Mouse (Mus musculus): Measurements from ENCODE around the gene Tmem189. TPM values are rescaled to one million over a fixed set of nuclear protein-coding genes. Genes with fewer than 3 reads are reported as not detected.
"Not testable (repeated sequence)": the region's sequence is repeated elsewhere in the genome, so short reads cannot be mapped to it uniquely, and the experiment has no call there.

Tmem189 gene
- total RNA-seq, 2 experiments from 2014 or later = 10.4 to 15.0 TPM

DNA sequence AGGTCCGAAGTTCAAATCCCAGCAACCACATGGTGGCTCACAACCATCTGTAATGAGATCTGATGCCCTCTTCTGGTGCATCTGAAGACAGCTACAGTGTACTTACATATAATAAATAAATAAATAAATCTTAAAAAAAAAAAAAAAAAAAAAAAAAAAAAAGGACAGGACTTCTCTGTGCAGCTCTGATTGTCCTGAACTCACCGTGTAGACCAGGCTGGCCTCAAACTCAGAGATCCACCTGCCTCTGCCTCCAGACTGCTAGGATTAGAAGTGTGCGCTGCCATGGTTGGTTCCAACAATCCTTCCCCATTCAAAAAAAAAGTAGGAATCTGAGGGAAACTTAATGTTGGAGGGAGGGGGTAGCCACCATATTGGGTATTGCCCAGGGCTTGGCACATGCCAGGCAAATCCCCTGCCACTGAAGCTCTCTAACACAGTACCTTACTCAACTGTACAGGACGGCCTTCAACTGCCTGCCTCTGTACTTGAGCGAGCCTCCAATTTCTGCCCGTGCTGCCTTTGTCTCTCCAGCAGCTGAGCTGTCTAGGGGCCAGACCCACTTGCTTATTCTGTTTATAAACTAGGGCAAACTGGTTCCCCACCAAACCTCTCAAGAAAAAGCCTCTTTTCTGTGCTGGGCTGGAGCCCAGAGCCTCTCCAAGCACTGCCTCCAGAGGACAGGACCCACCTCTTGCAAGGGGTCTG, 65.1 kb downstream of the Tmem189 start:
- DNase-seq (ENCODE audit: low spot score) = no peak

DNA sequence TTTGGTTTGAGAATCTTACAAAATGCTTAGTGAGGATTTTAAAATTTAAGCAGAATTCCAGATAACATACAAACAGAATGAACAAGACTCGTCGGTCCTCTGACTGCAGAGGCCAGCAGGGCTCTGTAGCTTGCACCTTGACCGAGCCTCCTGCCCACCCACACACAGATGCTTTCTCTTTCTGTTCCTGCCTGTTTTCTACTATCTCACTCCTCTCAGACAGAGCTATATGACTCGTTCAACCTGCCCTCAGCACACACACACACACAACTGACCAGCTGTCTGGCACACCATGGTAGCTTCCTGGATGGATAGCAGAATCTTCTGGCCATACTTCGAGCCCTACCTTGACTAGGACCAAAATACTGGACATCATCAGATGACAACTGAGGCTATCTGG, 66.7 kb downstream of the Tmem189 start:
- no peak for DNase-seq (ENCODE audit: low spot score)

DNA sequence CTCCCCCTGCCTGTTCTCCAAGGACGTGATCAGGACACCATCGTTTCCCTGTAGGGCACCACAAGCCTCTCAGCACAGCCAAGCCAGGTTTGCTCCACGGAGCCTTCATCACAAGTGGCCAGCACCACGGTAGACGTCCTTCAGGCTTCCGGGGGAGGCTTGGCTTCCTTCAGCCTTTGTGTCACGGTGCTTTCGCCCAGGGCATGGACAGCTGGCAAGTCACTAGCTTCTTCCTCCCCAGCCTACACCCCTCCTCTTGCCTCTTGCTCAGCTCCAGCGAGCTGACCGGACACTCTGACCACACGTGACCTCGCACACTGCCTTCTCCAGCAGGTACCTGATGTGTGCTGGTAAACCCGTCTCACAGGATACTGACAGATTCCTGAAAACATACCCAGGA, 67.3 kb downstream of the Tmem189 start:
- no peak for DNase-seq (ENCODE audit: low spot score)

DNA sequence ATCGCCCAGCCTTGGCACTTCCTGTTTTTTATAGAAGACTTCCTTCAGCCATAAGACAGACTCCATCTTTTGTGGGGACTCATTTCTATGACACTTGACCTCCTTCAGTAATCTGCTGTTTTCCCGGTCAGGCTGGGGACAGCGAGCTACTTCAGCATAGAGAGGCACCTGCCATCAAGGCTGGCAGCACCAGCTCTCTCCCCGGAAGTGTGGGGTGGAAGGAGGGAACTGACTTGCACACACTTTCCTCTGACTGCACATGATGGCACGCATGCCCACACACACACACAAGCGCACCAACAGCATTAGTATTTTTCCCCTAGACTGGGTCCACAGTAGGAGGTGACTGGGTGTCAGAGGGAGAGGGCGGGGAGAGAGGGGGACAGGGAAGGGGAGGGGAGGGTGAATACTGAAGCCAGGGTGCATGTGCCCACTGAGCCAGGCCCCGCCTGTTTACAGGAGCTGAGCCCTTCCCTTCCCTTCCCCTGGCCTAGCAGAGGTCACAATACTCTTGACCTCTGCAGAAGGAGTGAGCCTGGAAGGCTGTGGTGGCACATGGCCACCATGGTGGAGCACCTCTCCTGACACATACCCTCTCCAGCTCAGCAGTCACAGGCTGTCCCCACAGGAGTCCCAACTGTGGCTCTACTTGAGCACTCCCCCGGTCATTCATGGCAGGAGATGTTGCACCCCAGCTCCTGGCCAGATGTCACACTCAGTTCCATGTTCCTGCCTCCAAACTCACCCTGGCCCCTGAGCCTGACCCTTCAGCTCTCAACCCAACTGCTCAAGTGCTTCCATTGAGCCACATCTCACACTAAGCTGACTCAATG, 68.2 kb downstream of the Tmem189 start:
- DNase-seq (ENCODE audit: low spot score) = no peak

DNA sequence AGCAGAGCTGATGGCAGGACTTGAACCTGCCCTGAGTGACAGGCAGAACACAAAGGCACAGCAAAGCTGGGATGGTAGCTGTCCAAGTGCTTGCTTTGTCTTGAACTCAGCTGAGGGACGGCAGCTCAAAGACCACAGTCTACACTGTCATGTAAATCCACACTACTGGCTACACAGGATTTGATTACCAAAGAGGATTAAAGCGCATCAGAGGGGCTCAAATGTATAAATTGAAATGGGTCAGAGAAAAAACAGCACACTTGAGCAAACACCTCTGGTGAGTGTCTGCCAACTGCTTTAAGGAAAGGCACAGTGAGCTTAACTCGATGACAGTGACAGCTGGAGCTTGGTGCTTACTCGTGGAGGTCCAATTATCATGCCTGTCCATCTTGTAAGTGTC, 72.2 kb downstream of the Tmem189 start:
- no peak for DNase-seq (ENCODE audit: low spot score)

DNA sequence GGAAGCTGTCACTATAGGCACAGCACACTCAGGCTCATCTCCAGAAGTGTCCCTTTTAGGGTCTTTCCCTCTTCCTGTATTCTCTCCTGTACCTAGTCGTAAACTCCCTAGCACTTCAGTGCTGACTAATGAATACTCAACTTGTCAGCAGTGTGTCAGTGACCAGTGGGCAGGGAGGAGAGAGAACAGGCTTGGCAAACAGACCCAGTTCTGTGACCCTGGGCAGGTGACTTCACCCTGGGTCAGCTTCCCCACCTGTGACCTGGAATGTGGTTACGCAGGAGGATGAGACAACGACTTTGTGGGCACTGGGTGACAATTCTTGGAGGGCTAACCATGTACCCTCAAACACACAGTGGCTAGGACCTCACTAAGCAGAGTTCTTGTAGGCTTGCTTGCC, 72.6 kb downstream of the Tmem189 start:
- DNase-seq (ENCODE audit: low spot score) = no peak

DNA sequence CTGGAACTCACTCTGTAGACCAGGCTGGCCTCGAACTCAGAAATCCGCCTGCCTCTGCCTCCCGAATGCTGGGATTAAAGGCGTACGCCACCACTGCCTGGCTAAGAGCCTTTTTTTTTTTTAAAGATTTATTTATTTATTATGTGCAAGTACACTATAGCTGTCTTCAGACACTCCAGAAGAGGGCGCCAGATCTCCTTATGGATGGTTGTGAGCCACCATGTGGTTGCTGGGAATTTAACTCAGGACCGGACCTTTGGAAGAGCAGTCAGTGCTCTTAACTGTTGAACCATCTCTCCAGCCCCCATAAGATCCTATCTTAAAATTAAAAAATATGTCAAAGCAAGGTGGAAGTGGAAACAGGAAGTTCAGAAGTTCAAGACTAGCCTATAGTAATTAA, 76.3 kb downstream of the Tmem189 start:
- DNase-seq (ENCODE audit: low spot score) = not testable (repeated sequence)

DNA sequence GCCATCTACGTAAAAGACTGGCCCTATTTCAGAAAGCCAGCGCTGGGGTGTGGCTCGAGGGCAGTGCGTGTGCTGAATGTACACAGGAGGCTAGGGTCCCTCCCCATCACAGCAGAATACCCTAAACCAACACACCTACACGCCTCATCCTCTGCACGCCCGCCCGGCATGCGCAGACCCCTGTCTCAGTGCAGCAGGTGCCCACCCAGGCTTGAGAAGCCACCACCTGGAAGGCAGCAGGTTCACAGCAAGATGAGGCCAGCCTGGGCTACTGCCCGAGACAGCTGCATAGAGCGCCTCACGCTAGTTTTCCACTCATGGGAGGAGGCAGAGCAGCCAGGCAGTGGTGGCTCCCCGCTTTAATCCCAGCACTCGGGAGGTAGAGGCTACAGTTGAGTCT, 77.5 kb downstream of the Tmem189 start:
- DNase-seq (ENCODE audit: low spot score) = no peak

DNA sequence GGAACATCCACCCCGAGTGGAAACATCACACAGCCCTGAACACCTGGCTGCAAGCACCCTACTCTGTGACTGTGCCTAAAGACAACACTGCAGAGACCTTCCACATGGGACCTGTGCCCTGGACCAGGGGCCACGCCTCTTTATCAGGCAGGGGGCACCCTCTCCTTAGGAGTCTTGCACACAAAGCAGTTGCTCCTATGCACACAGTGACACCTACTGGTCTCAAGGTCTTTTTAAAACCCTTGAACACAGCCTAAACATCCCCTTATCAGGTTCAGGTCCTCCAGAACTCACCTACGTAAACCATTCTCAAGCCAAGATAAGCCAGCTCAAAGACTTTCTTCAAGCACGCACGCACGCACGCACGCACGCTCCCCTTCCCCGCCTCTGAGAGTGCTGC, 78.3 kb downstream of the Tmem189 start:
- no peak for DNase-seq (ENCODE audit: low spot score)

DNA sequence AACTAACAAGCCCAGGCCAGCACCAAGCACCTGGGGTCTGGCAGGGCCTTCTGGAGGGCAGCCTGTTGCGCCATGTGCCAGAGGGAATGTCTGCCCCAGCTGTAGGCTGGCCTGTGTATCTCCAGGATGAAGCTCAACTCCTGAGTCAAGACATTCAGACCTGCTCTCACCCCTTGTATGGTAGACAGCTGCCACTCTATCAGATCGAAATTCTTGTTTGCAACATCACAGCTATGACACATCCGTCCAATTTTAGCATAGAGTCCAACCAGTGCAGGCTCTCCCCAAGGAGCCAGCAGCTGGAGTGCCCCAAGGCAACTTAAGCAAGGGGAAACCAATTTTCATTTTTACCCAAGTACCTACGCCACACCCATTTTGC, 82.9 kb downstream of the Tmem189 start:
- no peak for DNase-seq (ENCODE audit: low spot score)

DNA sequence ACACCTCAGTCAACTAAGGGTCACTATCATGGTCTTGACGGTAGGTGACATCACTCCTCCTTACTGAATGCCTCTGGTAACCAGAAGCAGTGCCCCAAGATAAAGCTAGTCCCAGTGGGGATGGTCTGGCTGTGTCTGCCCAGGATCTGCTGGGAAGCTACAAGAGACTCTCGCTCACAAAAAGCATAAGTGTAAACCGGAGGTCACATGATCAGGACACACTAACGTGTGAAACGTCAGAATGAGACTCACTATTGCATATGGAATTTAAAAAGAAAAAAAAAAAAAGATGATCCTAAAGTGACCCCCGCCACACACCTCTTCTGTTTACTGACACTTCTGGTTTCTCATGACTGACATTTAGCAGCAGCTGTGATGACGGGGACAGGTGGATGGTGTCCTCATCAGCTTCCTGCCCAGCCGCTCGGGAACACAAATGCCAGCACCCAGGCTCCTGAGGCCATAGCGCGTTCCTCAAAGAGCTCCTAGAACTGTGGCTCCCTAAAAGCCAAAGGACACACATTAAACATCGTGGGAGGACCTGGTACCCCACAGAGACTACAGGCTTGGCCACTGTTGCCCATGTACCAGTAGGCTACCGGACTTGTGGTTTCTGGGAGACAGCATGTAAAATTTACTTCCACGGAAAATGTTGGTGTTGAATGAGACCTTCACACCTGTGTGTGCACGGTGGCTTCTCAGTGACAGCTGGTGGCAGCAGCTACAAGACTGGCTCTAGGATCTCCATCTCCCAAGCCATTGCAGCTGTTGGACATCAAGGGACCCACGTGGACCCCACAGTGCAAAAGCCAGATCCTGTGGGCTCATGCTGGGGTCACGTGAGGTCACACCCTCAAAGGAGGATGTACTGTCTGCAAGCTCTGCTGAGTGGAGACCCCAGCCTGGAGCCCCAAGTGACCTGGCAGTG, 83.5 kb downstream of the Tmem189 start:
- no peak for DNase-seq (ENCODE audit: low spot score)

DNA sequence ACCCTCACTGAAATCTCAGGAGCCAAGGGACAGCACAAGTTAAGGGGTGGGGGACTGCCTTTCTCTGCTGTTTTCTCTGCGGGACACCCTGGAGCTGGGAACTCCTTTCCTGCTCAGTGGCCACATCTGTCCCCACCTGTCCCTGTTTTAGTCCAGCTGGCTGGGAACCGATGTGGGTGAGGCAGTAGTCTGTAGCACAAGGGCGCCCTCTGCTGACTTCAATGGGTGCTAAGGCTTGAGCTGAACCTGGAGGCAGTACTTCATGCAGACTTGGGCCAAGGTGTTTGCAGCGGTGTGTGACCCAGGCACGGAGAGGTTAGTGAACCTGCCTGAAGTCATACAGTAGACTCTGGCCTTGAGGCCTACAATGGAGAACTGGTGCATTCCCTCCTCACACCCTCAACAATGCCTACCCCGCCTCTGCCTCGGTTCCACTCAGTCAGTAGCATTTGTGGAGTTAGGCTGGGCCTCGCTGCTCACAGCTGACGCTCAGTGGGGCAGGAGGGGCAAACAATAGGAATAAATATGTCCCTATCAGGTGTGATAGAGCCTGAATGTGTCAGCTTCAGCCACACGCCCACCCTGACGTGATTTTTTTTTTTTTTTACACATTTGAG, 84.3 kb downstream of the Tmem189 start:
- DNase-seq (ENCODE audit: low spot score) = peak; percentile 95

DNA sequence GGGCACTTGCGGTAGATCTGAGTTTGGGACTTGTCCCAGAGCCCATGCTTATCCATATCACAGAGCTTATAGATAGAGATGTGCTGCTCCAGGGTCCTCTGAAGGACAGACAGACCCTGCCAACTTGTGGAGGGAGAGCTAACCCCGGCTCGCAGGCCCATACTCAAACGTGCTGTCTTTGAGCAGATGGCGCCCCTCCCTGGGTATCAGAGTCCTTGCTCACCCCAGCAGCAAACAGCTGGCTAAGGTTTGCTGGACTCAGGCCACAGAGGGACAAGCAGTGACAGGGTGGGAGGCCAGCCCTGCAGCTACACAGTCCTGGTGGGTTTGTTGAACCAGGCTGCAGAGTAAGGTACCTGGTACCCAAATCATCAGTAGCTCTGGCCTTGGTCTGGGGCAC, 86.6 kb downstream of the Tmem189 start:
- no peak for DNase-seq (ENCODE audit: low spot score)

DNA sequence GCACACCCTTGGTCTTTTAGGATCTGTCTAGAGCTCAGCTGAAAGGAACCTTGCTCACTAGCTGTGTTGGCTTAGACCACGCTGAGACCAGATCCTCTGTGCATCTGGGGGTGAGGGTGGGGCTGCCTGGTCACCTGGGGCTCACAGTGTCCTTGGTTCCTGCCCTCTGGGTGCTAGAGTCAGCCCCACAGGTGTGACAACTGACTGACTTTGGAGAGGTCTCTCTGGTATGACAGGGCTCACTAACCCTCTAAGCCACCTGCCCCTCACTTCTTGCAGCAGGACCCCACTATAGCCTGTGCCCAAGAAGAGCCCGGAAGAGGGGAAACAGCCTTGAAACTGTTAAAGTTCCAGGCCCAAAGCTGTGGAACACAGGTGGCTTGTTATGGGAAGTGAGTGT, 87.3 kb downstream of the Tmem189 start:
- no peak for DNase-seq (ENCODE audit: low spot score)

DNA sequence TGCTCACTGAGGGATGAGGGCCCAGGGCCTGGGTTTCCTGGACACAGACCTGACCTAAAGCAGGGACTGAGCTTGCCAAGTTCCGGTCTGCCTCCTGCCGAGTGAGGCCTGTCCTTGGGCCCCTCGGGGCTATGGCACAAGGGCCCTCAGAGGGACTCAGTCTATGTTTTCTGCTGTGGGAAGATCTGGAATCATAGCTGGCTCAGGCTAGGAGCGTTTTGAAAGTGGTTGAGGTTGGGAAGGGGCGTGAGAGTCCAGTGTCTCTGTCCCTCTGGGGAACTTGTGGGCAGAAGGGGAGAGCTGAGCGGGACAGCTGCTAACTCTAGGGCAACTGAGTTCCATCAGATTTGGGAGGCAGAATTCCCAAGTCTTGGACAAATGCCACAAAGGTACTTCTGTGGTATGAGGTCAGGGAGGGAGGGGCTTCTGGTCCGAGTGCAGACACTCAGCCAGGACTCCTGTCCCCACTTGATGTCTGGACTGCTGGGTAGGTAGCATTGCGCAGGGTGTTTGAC, 89.1 kb downstream of the Tmem189 start:
- DNase-seq (ENCODE audit: low spot score) = no peak

DNA sequence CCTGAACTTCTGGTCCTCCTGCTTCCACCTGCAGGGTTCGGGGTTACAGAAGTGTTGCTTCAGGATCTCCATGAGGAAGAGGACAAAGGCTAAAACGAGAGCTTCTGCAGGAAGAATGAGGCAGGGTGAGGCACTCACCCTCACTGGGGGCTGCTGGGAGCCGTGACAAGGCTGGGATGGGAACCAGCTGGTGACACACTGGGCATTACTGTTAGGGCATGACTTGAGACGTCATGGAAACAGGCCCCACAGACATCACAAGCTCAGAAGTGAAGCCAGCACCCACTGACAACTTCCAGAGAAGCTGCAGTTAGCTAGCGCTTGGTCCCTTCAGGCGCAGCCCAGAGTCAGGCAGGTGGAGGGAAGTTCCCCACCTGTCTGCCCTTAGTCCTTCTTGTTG, 89.7 kb downstream of the Tmem189 start:
- no peak for DNase-seq (ENCODE audit: low spot score)

DNA sequence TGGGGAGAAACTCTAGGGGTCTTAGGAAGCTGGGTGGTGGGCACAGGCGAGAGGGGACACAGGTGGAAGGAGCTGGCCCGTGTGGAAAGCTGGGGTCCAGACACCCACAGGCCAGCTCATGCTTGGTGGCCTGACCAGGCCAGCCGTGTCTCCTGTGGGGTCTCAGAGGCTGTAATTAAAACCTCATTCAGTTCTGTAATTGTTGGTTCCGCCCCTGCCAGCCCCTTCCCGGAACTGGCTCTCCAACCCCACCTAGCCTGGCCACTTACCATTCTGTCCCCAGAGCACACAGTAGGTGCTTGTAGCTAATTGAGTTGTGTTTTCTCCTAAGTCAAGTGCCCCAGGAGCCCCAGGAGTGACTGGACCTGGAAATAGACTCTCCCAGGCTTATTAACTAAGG, 90.4 kb downstream of the Tmem189 start:
- no peak for DNase-seq (ENCODE audit: low spot score)

DNA sequence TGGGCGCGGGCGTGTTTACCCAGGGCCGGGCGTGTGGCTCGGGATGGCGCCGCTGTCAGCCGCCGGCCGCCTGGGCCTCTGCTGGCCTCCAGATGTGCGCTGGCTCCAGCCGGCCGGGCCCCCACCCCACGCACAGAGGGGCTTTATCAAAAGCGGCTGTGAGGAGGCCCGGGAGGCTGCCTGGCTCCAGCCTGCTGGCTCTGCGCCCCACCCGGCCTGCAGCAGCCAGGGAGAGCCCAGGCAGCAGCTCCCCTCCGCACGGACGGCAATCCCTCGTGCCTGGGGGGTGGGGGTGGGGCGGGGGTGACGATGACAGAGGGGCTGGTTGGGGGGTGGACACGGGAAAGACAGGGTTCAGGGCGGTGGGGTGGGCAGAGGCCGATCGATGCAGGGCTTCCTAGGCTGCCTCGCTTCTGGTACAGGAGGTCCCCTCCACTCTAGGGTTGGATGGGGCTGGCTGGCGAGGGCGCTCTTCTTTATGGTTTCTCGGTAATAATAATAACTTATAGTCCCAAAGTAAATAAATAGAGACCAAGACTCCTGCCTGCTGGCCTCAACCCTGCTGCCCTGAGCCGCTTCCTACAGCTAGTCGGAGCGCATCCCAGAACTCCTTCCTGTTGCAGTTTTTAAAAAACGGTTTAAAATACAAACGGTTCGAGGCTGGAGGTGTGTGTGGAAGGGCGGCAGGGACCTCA, 92.0 kb downstream of the Tmem189 start:
- DNase-seq (ENCODE audit: low spot score) = no peak

DNA sequence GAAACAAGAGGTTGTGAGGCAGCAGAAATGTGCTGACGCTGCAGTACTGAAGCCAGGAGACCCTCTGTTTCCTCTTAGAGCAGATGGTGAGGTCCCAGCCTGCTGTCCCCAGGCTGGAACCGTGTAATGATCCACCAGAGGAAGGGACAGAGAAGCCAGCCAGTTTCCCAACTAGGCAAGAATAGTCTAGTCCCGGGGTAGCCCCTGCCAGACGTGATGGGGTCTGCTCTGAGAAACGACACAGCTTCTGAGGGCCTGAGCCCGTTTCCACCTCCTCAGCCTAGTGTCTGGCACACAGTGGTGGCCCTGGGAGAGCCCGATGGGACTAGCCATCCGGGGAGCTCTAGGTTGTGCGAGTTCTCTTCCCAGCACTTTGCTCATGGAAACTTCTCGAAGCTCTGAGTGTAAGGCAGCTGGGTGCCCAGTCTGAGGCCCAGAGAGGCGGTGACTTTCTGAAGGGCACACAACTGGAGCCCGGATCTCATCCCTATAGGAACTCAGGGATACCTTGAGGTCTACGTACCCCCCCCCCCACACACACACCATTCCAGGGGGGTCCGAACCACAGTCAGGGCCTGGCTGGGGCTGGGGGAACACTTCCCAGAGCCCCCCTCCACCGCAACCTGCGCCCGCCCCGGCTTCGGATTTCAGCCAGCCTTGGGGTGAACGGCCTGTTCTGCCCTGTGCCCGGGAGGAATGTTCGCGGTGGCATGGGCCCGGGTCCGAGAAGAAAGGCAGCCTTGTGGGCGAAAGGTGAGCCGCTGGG, 92.7 kb downstream of the Tmem189 start:
- DNase-seq (ENCODE audit: low spot score) = no peak

DNA sequence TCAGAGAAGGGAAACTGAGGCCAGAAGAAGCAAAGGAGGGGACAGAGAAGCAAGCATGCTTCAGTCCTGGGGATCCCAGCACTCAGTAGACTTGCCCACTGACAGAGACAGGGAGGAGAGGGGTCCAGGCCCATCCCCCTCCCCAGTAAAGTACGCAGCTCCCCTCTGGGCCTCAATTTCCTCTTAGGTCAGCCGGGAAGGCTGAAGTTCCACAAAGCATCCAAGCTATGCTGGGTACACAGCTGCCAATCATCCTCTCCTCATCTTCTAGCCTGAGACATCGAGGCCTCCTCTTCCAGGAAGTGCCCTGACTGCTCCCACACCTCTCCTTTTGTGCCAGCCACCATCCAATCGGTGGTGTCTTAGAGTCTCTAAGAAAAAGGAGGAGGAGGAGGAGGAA, 93.4 kb downstream of the Tmem189 start:
- DNase-seq (ENCODE audit: low spot score) = no peak

All from gastrocnemius, adult 18-20 months (tissue).